13 mouse cellular contexts compared by ENCODE assay signal in genomic region chr2:85163311-85164047, GRCm38 (mm10). TPM values are rescaled to one million over a fixed set of nuclear protein-coding genes. Genes with fewer than 3 reads are reported as not detected.
DNase-seq lines count a peak whose midpoint lies in the region; ATAC-seq lines count a peak whose summit lies in the region.
"Had no signal": no experiment of that assay in that cellular context is flagged by ENCODE, and none has a peak within 500 bp of the region (broad histone marks: within the 10 kb centered on the region; RNA-seq: fewer than 3 reads in every experiment).

No protein-coding gene starts in this region.

- no peaks in the 10 kb centered on the region for H3K36me3 ChIP-seq in heart, embryonic 15.5 days
- H3K36me3 ChIP-seq in embryonic facial prominence, embryonic 15.5 days: no peaks in the 10 kb centered on the region
- H3K36me3 ChIP-seq: embryonic facial prominence, embryonic 12.5 days; limb, embryonic 13.5 days; neural tube, embryonic 13.5 days had no signal

- H3K27ac ChIP-seq in heart, embryonic 15.5 days: no peak overlapping the region; the same call in 1 of the 2 replicates
- no peak overlapping the region for H3K27ac ChIP-seq in embryonic facial prominence, embryonic 15.5 days (replicated peaks)
- H3K27ac ChIP-seq: embryonic facial prominence, embryonic 12.5 days; limb, embryonic 13.5 days; neural tube, embryonic 13.5 days had no signal

- H3K9ac ChIP-seq in heart, embryonic 15.5 days: no peak overlapping the region
- H3K9ac ChIP-seq in embryonic facial prominence, embryonic 15.5 days: no peak overlapping the region
- H3K9ac ChIP-seq: embryonic facial prominence, embryonic 12.5 days; limb, embryonic 13.5 days; neural tube, embryonic 13.5 days had no signal

- H3K9me3 ChIP-seq in heart, embryonic 15.5 days (replicated peaks): no peaks in the 10 kb centered on the region
- no peaks in the 10 kb centered on the region for H3K9me3 ChIP-seq in embryonic facial prominence, embryonic 15.5 days (replicated peaks)
- H3K9me3 ChIP-seq: embryonic facial prominence, embryonic 12.5 days; limb, embryonic 13.5 days; neural tube, embryonic 13.5 days had no signal

- H3K4me3 ChIP-seq in heart, embryonic 15.5 days: no peak overlapping the region
- no peak overlapping the region for H3K4me3 ChIP-seq in embryonic facial prominence, embryonic 15.5 days (replicated peaks)
- H3K4me3 ChIP-seq: embryonic facial prominence, embryonic 12.5 days; limb, embryonic 13.5 days; neural tube, embryonic 13.5 days had no signal

- no peak for DNase-seq in heart, adult 9 months (ENCODE audit: low spot score in 2 of 2)
- DNase-seq in kidney, postnatal 14 days: peak; percentile 78
- DNase-seq in lung, postnatal 4 days: peak; percentile 48 to 64
- DNase-seq in layer of hippocampus, postnatal 10 days (ENCODE audit: low spot score in 2 of 2): no peak
- DNase-seq in thymus, postnatal 0 days (ENCODE audit: low spot score): no peak
- DNase-seq in thymus, postnatal 4 days: no peak

- H3K4me1 ChIP-seq in heart, embryonic 15.5 days (replicated peaks): 0 out of 2 replicates have a peak, but pooled peaks cover 2% of the 10 kb centered on the region
- H3K4me1 ChIP-seq in embryonic facial prominence, embryonic 15.5 days: peaks cover 4% of the 10 kb centered on the region; the same call in 1 of the 2 replicates
- H3K4me1 ChIP-seq: embryonic facial prominence, embryonic 12.5 days had no signal

- ATAC-seq in heart, embryonic 15.5 days (replicated peaks; ENCODE audit: insufficient number of reproducible peaks, insufficient read depth, low FRiP score, low read depth): peak; percentile 71
- ATAC-seq in embryonic facial prominence, embryonic 15.5 days (ENCODE audit: insufficient number of reproducible peaks, low FRiP score, low TSS enrichment, low read depth): 0 out of 2 replicates have a peak, but pooled peaks have one; percentile 29
- ATAC-seq: activated CD4-positive, CD25-positive, alpha-beta regulatory T cell, adult 4 months had no signal

- H3K4me2 ChIP-seq in heart, embryonic 15.5 days: no peak overlapping the region
- H3K4me2 ChIP-seq in embryonic facial prominence, embryonic 15.5 days (replicated peaks): no peak overlapping the region
- H3K4me2 ChIP-seq: embryonic facial prominence, embryonic 12.5 days; limb, embryonic 13.5 days; neural tube, embryonic 13.5 days had no signal

- whole genome bisulfite sequencing in heart, embryonic 15.5 days: 24% methylated on average over 7 of the region's 7 CpGs
- WGBS in embryonic facial prominence, embryonic 15.5 days: 25% methylated on average over 7 of the region's 7 CpGs

- H3K27me3 ChIP-seq in heart, embryonic 15.5 days: no peaks in the 10 kb centered on the region
- H3K27me3 ChIP-seq in embryonic facial prominence, embryonic 15.5 days: no peaks in the 10 kb centered on the region
- H3K27me3 ChIP-seq: embryonic facial prominence, embryonic 12.5 days; limb, embryonic 13.5 days; neural tube, embryonic 13.5 days had no signal

RNA-seq across cellular contexts. Expression of gene Aplnr, which starts 27.5 kb away (rescaled TPM):
- polyA plus RNA-seq in heart, embryonic 15.5 days (2015; fragmentation: Nextera tagmentation; extraction: Ambion mirVana): 36.0 and 47.7 TPM in 2 replicates
- polyA plus RNA-seq in embryonic facial prominence, embryonic 15.5 days (2015; fragmentation: Nextera tagmentation; extraction: Ambion mirVana): 62.5 and 64.8 TPM in 2 replicates
- 10 to 100 TPM; 14.9 to 17.7 TPM for total RNA-seq in layer of hippocampus, postnatal 10 days (2021)
- polyA plus RNA-seq in thymus, postnatal 0 days (2015; fragmentation: Nextera tagmentation; extraction: Ambion mirVana): 19.6 and 19.9 TPM in 2 replicates
- total RNA-seq: CH12.LX had no signal
- polyA plus RNA-seq: activated CD4-positive, CD25-positive, alpha-beta regulatory T cell, adult 4 months had no signal

RNA-seq across cellular contexts. Expression of gene Lrrc55, which starts 33.5 kb away (rescaled TPM):
- polyA plus RNA-seq in heart, embryonic 15.5 days (2015; fragmentation: Nextera tagmentation; extraction: Ambion mirVana): 0.37 and 0.48 TPM in 2 replicates
- polyA plus RNA-seq in embryonic facial prominence, embryonic 15.5 days (2015; fragmentation: Nextera tagmentation; extraction: Ambion mirVana): 0.79 and 1.0 TPM in 2 replicates
- total RNA-seq in layer of hippocampus, postnatal 10 days (2021): 10 to 100 TPM; 40.1 to 43.0 TPM
- polyA plus RNA-seq in thymus, postnatal 0 days (2015; fragmentation: Nextera tagmentation; extraction: Ambion mirVana): 0.13 and 0.17 TPM in 2 replicates
- total RNA-seq: CH12.LX had no signal
- polyA plus RNA-seq: activated CD4-positive, CD25-positive, alpha-beta regulatory T cell, adult 4 months had no signal

Comparison
In these comparisons a context has a peak if more than half of its experiments do, and no peak if none do; other contexts are left out.
1. DNase-seq: peak in kidney, postnatal 14 days (single experiment) and lung, postnatal 4 days (2 of 2); none in heart, adult 9 months (0 of 2), layer of hippocampus, postnatal 10 days (0 of 2), thymus, postnatal 0 days (single experiment) and thymus, postnatal 4 days (single experiment).